Mouse (Mus musculus): ENCODE measurements around the gene Tiam2. TPM values are rescaled to one million over a fixed set of nuclear protein-coding genes. Genes with fewer than 3 reads are reported as not detected.
A peak's percentile ranks its signal among the peaks of the same experiment; 100 is the strongest.

The Tiam2 gene
- polyA plus RNA-seq, 1 experiment from 2014 or later = 5.3 TPM

DNA sequence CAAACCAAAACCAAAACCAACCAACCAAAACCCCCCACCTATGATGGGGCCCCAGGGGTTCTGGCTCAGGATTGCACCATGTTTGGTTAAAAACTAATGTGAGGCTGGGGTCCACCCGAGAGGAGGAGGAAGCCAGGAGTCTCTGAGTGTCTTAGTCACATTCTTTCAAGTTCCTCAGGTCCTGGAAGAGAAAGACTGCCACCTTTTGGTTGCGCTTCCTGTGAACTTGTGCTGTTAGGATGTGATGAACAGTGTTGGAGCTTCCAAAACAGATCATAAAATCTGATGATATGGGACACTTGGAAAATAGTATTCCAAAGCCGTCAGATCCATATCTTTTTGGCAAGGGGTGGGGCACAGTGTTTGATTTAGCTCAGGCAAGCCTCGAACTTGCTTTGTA is 174.6 kb downstream of the Tiam2 start:
- DNase-seq (ENCODE audit: extremely low spot score, low spot score) = no peak
- H3K27me3 ChIP-seq (ENCODE audit: poor library complexity, severe bottlenecking) = no peaks in the 10 kb centered on the region
- no peak overlapping the region for H3K4me3 ChIP-seq
- whole genome bisulfite sequencing = 87% methylated on average over 4 of the region's 4 CpGs
- no peaks in the 10 kb centered on the region for H3K36me3 ChIP-seq (replicated peaks)
- no peaks in the 10 kb centered on the region for H3K9me3 ChIP-seq
- no peak overlapping the region for H3K27ac ChIP-seq
- no peaks in the 10 kb centered on the region for H3K4me1 ChIP-seq

DNA sequence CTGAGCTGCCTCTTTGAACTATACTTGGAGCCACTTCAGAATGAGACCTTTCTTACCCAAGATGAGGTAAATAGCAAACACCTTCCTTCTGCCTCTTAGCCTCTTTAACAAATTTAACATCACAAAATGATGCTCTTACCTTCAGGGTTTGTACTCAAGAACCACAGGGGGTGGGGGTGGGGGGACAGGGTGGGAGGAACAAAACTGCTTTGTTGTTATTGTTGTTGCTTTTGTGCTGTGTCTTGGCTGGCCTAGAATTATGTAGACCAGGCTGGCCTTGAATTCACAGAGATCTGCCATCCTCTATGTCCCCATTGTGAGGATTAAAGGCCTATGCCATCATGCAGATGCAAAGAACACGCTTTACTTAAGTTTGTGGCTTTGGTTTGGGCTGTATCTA is 179.3 kb downstream of the Tiam2 start:
- 77% methylated on average over 1 of the region's 1 CpGs for WGBS
- no peaks in the 10 kb centered on the region for H3K36me3 ChIP-seq (replicated peaks)

DNA sequence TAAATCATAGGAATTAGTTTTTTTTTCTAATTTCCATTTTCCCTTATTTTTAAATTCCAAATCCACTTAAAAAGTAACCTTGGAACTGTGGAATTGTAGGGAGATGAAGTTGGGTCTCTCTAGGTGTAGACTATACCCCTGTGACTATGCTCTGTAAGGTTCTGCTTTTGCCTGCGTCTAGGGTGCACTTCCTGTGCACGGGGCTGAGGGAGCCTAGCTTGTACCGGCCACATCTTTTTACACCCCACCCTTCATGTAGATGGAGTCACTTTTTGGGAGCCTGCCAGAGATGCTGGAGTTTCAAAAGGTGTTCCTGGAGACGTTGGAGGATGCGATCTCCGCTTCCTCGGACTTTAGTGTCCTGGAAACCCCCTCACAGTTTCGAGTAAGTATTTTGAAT is 180.1 kb downstream of the Tiam2 start:
- no peaks in the 10 kb centered on the region for H3K4me1 ChIP-seq
- WGBS = 90% methylated on average over 8 of the region's 8 CpGs
- H3K4me3 ChIP-seq = no peak overlapping the region
- no peaks in the 10 kb centered on the region for H3K27me3 ChIP-seq (ENCODE audit: poor library complexity, severe bottlenecking)
- no peaks in the 10 kb centered on the region for H3K36me3 ChIP-seq (replicated peaks)
- no peaks in the 10 kb centered on the region for H3K9me3 ChIP-seq
- no peak for DNase-seq (ENCODE audit: extremely low spot score, low spot score)
- no peak overlapping the region for H3K27ac ChIP-seq

More for the DNA sequence above, 179.3 kb downstream of the Tiam2 start:
- Histone ChIP-seq H3K27me3 (ENCODE audit: poor library complexity, severe bottlenecking) (no peaks in the 10 kb centered on the region), H3K9me3 (no peaks in the 10 kb centered on the region), H3K4me3 (no peak overlapping the region), H3K27ac (no peak overlapping the region), H3K4me1 (no peaks in the 10 kb centered on the region)
- DNase-seq (ENCODE audit: extremely low spot score, low spot score) = no peak

DNA sequence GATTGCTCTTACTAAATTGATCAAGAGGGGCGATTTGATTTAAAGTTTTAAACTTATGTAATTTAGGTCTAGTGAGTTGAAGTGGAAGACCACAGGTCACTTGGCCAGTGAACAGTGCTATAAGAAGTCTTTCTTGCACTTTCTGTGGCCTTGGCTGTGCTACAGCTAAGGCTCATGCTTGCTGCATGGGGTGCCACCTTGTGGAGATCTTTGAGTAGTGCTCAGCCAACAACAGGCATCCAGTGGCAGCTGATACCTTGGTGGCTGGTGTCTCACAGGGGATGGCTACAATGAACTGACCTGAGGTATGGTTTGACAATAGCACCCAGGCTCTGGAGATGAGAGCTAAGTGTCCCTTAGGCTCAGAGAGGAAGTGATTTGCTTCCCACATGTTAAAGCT is 183.5 kb downstream of the Tiam2 start:
- 19% methylated on average over 1 of the region's 1 CpGs for WGBS
- no peak overlapping the region for H3K27ac ChIP-seq
- peak; percentile 44 for DNase-seq (ENCODE audit: extremely low spot score, low spot score)
- no peaks in the 10 kb centered on the region for H3K9me3 ChIP-seq
- H3K27me3 ChIP-seq (ENCODE audit: poor library complexity, severe bottlenecking) = no peaks in the 10 kb centered on the region
- no peaks in the 10 kb centered on the region for H3K36me3 ChIP-seq (replicated peaks)
- H3K4me3 ChIP-seq = no peak overlapping the region
- H3K4me1 ChIP-seq = no peaks in the 10 kb centered on the region

DNA sequence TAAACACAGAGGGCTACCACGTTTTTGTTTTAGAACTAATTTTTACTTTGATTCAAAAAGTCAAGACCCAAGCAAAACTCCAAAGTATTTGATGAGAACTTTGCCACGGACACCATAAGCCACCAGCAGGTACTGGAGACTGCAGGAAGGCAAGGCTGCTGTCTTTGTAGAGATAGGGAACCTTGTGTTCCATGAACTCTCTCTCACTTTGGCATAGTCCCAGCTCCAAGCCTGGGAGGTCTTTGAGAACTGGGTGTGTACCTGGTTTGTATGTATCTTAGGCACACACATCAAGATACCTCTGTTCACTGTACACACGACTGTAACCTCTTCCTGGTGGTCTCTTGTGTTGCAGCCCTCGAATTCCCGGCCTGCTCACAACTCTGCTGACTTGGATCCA is 187.9 kb downstream of the Tiam2 start:
- H3K4me1 ChIP-seq = peaks cover 4% of the 10 kb centered on the region
- H3K27me3 ChIP-seq (ENCODE audit: poor library complexity, severe bottlenecking) = no peaks in the 10 kb centered on the region
- no peak overlapping the region for H3K4me3 ChIP-seq
- DNase-seq (ENCODE audit: extremely low spot score, low spot score) = no peak
- H3K27ac ChIP-seq = no peak overlapping the region
- no peaks in the 10 kb centered on the region for H3K9me3 ChIP-seq
- 89% methylated on average over 5 of the region's 5 CpGs for WGBS
- peaks cover 11% of the 10 kb centered on the region for H3K36me3 ChIP-seq (replicated peaks)

DNA sequence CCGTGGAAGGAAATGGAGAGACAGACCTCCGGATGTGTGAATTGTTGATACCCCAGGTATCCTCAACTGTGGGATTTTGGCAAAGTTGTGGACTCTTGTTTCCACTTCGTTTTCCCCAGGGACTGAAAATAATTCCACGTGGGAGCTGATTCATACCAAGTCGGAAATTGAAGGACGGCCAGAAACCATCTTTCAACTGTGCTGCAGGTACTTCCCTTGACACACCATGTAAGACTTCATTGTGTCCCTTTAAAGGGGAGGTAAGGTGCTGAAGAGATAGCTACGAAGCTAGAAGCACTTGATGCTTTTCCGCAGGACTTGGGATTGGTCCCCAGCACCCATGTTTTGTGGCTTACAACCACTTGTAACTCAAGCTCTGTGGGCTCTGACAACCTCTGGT is 189.5 kb downstream of the Tiam2 start:
- Histone ChIP-seq H3K36me3 (replicated peaks) (peaks cover 12% of the 10 kb centered on the region), H3K4me1 (peaks cover 4% of the 10 kb centered on the region), H3K4me3 (no peak overlapping the region), H3K9me3 (no peaks in the 10 kb centered on the region), H3K27me3 (ENCODE audit: poor library complexity, severe bottlenecking) (no peaks in the 10 kb centered on the region), H3K27ac (no peak overlapping the region)
- DNase-seq (ENCODE audit: extremely low spot score, low spot score) = no peak
- WGBS = 92% methylated on average over 8 of the region's 8 CpGs

DNA sequence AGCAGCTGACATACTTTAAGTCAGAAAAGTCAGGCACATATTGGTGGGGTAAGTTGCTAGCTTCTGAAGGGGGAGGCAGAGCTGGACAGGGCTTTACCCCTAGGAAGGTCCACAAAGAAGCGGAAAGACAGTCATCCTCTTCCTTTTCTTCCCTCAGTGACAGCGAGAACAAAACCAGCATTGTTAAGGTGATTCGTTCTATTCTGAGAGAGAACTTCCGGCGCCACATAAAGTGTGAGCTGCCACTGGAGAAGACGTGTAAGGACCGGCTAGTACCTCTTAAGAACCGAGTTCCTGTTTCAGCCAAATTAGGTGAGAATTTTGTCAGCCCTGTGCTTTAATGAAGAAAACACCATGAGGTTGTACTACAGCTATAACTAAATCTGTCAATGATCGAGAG is 190.0 kb downstream of the Tiam2 start:
- DNase-seq (ENCODE audit: extremely low spot score, low spot score) = no peak
- Histone ChIP-seq H3K36me3 (replicated peaks) (peaks cover 16% of the 10 kb centered on the region), H3K27me3 (ENCODE audit: poor library complexity, severe bottlenecking) (no peaks in the 10 kb centered on the region), H3K4me1 (peaks cover 4% of the 10 kb centered on the region), H3K9me3 (no peaks in the 10 kb centered on the region), H3K27ac (no peak overlapping the region), H3K4me3 (no peak overlapping the region)
- WGBS = 50% methylated on average over 9 of the region's 9 CpGs

DNA sequence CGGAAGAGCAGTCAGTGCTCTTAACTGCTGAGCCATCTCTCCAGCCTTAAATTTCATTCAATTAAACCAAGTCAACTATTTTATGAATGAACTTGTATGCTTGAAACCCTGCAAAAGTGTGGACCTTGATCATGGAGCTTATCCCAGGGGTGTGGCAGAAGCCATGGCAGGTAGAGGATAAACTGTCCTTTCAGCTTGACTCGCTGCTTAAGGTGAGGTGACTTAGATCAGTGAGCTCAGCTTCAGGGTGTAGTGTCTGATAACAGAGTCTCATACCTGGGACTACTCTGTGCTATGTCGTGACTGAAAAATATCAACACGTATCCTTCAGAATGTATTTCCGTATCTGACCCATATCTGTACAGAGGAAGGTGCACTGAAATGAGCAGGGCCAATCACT is 194.0 kb downstream of the Tiam2 start:
- Histone ChIP-seq H3K27me3 (ENCODE audit: poor library complexity, severe bottlenecking) (no peaks in the 10 kb centered on the region), H3K4me3 (no peak overlapping the region), H3K4me1 (peaks cover 4% of the 10 kb centered on the region), H3K27ac (no peak overlapping the region), H3K9me3 (no peaks in the 10 kb centered on the region), H3K36me3 (replicated peaks) (peaks cover 16% of the 10 kb centered on the region)
- 93% methylated on average over 5 of the region's 5 CpGs for WGBS
- DNase-seq (ENCODE audit: extremely low spot score, low spot score) = no peak

DNA sequence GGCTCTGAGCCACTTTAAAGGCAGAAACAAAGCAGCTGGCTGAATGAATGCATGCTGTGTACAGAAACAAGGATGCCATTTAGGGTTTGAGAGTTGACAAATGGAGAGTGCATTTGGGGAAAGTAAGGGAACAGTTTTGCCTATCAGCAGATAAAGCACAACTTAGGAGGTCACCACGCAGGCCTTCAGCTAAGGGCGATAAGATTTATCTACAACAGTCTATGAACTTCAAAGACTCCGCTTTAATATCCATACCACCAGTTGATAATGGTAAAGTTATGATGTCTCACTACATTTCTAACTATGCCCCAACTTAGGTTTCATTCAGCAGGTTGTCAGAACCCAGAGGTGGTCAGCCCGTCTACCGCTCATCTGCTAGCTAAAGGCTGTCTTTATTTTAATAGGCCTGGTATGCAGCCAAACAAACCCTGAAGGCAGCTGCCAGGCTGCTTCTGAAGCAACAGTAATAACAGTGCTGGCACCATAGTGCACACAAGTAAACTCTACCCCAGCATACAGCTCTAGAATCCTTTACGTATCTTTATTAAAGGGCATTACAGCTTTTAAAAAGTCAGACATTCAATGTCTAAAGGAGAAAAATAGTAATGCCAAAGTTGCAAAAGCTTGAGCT is 201.6 kb downstream of the Tiam2 start:
- 88% methylated on average over 6 of the region's 6 CpGs for WGBS
- no peak for DNase-seq (ENCODE audit: extremely low spot score, low spot score)
- Histone ChIP-seq H3K4me3 (no peak overlapping the region), H3K27me3 (ENCODE audit: poor library complexity, severe bottlenecking) (no peaks in the 10 kb centered on the region), H3K27ac (no peak overlapping the region), H3K4me1 (no peaks in the 10 kb centered on the region), H3K9me3 (no peaks in the 10 kb centered on the region), H3K36me3 (replicated peaks) (peaks cover 12% of the 10 kb centered on the region)

DNA sequence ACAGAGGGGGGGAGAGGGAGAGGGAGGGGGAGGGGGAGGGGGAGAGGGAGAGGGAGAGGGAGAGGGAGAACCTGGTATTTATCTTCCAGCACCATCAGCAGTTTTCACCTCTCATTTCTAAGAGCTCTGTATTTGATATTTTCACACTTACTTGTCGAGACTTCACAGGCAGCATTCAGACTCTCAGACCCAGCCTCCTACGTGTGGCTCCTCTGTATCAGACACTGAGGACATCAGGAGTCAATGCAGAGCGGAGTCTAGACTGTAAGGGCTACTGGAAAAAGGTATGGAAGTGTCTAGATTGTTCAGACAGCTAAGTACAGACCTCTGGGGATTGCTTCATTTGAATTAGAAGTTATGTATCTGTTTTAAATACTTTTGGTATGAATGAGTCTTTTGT is 203.2 kb downstream of the Tiam2 start:
- Histone ChIP-seq H3K9me3 (no peaks in the 10 kb centered on the region), H3K4me1 (no peaks in the 10 kb centered on the region), H3K27ac (no peak overlapping the region), H3K4me3 (no peak overlapping the region), H3K36me3 (replicated peaks) (peaks cover 12% of the 10 kb centered on the region), H3K27me3 (ENCODE audit: poor library complexity, severe bottlenecking) (no peaks in the 10 kb centered on the region)
- no peak for DNase-seq (ENCODE audit: extremely low spot score, low spot score)
- WGBS = 71% methylated on average over 3 of the region's 3 CpGs

DNA sequence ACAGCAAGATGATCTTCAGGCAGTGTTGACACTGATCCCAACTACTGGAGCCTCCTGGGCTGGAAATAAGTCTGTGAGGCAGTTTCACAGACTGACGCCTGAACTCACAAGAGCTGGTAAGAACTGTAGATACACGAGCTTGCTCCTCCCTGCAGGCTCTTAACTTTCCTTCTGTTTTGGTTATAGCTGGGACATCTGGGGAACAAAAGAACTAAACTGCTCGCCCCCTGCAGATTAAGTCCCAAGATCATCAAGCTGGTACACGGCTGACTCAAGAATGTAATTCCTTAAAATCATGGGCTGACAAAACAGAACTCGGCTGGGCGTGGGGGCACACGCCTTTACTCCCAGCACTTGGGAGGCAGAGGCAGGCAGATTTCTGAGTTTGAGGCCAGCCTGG is 204.2 kb downstream of the Tiam2 start:
- no peak for DNase-seq (ENCODE audit: extremely low spot score, low spot score)
- no peak overlapping the region for H3K4me3 ChIP-seq
- H3K9me3 ChIP-seq = no peaks in the 10 kb centered on the region
- no peaks in the 10 kb centered on the region for H3K4me1 ChIP-seq
- WGBS = 72% methylated on average over 7 of the region's 7 CpGs
- H3K27me3 ChIP-seq (ENCODE audit: poor library complexity, severe bottlenecking) = no peaks in the 10 kb centered on the region
- peaks cover 12% of the 10 kb centered on the region for H3K36me3 ChIP-seq (replicated peaks)
- H3K27ac ChIP-seq = no peak overlapping the region

DNA sequence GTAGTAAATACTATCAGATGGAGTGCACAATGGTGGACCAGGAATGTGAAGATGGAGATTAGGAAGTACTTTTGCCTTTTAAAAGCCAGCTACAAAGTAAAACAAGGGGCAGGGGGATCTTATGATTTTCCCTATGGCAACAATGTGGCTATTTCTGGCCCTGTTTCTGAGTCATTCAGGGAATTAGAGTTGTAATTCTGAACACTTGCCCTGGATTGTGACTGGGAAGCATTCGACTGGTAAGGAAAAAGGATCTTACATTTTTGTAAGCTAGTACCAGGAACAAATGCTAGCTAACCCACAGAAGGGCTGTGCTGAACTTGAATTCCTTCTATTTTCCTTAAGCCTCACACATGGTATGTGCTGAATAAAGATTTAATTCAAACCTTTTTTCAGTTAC is 205.3 kb downstream of the Tiam2 start:
- no peak overlapping the region for H3K4me3 ChIP-seq
- no peak overlapping the region for H3K27ac ChIP-seq
- H3K36me3 ChIP-seq (replicated peaks) = peaks cover 12% of the 10 kb centered on the region
- H3K27me3 ChIP-seq (ENCODE audit: poor library complexity, severe bottlenecking) = no peaks in the 10 kb centered on the region
- 79% methylated on average over 1 of the region's 1 CpGs for WGBS
- H3K9me3 ChIP-seq = no peaks in the 10 kb centered on the region
- no peak for DNase-seq (ENCODE audit: extremely low spot score, low spot score)
- no peaks in the 10 kb centered on the region for H3K4me1 ChIP-seq

DNA sequence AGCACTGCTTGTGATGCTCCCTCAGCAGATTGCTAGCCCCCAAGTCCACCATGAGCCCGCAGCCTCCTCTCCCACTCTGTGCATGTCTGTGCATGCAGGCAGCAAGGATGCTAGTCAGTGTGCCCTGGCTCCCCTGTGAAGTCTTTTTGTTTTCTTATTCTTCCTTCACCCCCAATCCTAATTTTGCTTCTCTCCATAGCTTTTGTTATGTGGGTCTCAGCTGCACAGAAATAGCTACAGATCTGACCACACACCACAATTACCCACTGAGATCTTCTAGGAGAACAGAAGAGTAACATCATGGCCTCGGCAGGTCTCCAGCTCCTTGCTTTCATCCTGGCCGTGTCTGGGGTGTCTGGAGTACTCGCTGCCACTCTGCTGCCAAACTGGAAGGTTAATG is 205.9 kb downstream of the Tiam2 start, which contains the start of gene Cldn20:
Gene Cldn20 (plus strand): TSS at position 301 of the 400 bp plus-strand sequence.
- DNase-seq (ENCODE audit: extremely low spot score, low spot score) = no peak
- H3K27me3 ChIP-seq (ENCODE audit: poor library complexity, severe bottlenecking) = no peaks in the 10 kb centered on the region
- H3K27ac ChIP-seq = no peak within 1 kb of the TSS
- peaks cover 12% of the 10 kb centered on the region for H3K36me3 ChIP-seq (replicated peaks)
- H3K4me1 ChIP-seq = no peaks in the 10 kb centered on the region
- 92% methylated on average over 4 of the region's 4 CpGs for WGBS
- no peak within 1 kb of the TSS for H3K4me3 ChIP-seq
- H3K9me3 ChIP-seq = no peaks in the 10 kb centered on the region

DNA sequence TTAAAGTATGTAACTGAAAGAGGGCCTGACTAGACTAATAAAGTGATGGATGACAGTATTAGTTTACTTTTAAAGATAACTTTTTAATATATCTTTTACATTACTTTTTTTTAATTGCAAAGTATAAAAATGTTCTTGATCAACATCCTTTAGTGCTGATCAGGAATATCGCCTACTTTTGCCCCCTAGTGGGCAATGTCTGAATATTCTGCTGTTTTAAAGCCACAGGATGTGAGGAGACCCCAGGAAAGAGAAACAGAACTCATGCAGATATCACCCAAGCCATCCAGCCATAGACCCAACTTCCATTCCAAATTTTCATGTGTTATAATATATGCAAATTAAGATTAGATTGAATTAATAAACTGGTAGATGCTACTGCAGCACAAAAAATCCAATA is 207.1 kb downstream of the Tiam2 start:
- Histone ChIP-seq H3K9me3 (no peaks in the 10 kb centered on the region), H3K36me3 (replicated peaks) (peaks cover 14% of the 10 kb centered on the region), H3K27me3 (ENCODE audit: poor library complexity, severe bottlenecking) (no peaks in the 10 kb centered on the region), H3K4me3 (no peak overlapping the region), H3K27ac (no peak overlapping the region), H3K4me1 (no peaks in the 10 kb centered on the region)
- no peak for DNase-seq (ENCODE audit: extremely low spot score, low spot score)
- 22% methylated on average over 1 of the region's 1 CpGs for WGBS
